Mouse (Mus musculus) c-Kit-positive CD71-positive TER-119-positive erythroid progenitor cells, embryonic 14.5 days (primary cell): ENCODE data around the gene Rbp7.
"Not testable (repeated sequence)": the region's sequence is repeated elsewhere in the genome, so short reads cannot be mapped to it uniquely, and the experiment has no call there.

Experiments
- DNase-seq: peaks from one replicate; pipeline ENCODE4 v3.0.0-alpha.2; 2013; ENCODE audit warnings: low spot score

Rbp7 gene

GRCm38 (mm10) chr4:149457163-149457562, 2.4 kb upstream of the Rbp7 start:
- not testable (repeated sequence) for DNase-seq

- DNase-seq, result no peak
Measured at GRCm38 (mm10) chr4:149454263-149454662, 515 bp downstream of the Rbp7 start.

DNA sequence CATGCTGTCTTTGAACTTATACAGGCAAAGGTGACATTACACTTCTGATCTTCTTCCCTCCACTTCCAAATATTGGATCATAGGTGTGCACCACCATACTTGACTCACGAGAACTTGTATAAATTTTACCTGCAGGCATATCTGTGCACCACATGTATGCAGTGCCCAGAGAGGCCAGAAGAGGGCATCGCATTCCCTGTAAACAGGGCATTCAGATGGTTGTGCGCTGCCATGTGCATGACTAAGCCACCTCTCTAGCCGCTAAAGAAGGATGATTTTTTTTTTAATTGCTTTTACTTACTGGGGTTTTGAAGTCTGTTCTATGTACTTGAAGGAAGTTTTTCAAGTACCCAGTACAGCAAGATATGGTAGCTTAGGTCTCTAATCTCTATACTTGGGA, 1.1 kb downstream of the Rbp7 start:
- peak; percentile 49 for DNase-seq

GRCm38 (mm10) chr4:149450636-149451035, 4.1 kb downstream of the Rbp7 start:
- DNase-seq, result no peak

GRCm38 (mm10) chr4:149446309-149446708, 8.5 kb downstream of the Rbp7 start:
- no peak for DNase-seq

- peak; percentile 59 for DNase-seq
Measured at GRCm38 (mm10) chr4:149445868-149446267, 8.9 kb downstream of the Rbp7 start.

GRCm38 (mm10) chr4:149444964-149445701, 9.6 kb downstream of the Rbp7 start:
- DNase-seq, result peak; percentile 84

DNA sequence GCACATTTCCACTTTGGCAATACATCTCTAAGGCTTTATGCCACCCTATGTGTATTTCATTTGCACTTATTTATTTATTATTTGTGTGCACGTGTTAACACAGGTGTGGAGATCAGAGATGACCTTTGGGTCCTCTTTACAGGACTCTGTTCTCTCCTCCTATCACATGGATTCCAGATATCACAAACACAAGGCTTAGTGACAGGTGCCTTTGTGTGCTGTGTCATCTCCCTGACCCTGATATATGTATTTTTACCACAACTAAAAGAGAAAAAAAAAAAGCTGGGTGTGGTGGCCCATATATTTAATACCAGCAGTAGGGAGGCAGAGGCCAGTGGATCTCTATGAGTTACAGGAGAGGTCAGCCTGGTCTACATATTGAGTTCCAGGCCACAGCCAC, 10.3 kb downstream of the Rbp7 start:
- no peak for DNase-seq

- DNase-seq, result no peak
Measured at GRCm38 (mm10) chr4:149442436-149442835, 12.3 kb downstream of the Rbp7 start.

GRCm38 (mm10) chr4:149440576-149440975, 14.2 kb downstream of the Rbp7 start:
- no peak for DNase-seq

GRCm38 (mm10) chr4:149431887-149432286, 22.9 kb downstream of the Rbp7 start:
- not testable (repeated sequence) for DNase-seq

GRCm38 (mm10) chr4:149429592-149429991, 25.2 kb downstream of the Rbp7 start:
- no peak for DNase-seq

- DNase-seq, result peak; percentile 94
Measured at GRCm38 (mm10) chr4:149426325-149427199, 28.2 kb downstream of the Rbp7 start, which contains the start of gene Ube4b. Ube4b (minus strand) TSS chr4:149426749.

- peak; percentile 43 for DNase-seq
Measured at GRCm38 (mm10) chr4:149425801-149426292, 28.9 kb downstream of the Rbp7 start.

- no peak for DNase-seq
Measured at GRCm38 (mm10) chr4:149424755-149425154, 30.0 kb downstream of the Rbp7 start.

GRCm38 (mm10) chr4:149417854-149418365, 36.9 kb downstream of the Rbp7 start:
- DNase-seq, result no peak

- no peak for DNase-seq
Measured at GRCm38 (mm10) chr4:149416986-149417385, 37.8 kb downstream of the Rbp7 start.

DNA sequence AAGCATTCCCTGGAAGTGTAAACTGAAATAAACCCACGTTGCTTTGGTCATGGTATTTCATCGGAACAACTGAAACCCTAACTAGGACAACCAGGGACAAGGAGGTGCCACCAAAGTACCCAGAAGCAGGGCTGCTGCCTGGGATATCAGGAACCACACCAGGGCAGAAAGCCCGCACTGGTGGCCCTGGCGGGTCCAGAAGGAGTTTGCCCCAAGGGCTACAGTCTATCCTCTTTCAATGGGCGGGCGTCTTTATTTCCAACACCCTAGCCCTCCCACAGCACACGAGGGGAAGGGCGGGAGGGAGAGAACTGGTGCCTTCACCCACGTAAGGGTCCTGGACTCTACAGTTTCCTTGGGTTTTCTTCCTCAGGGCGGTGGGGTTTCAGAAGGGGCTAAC, 38.4 kb downstream of the Rbp7 start:
- DNase-seq, result no peak

- DNase-seq, result no peak
Measured at GRCm38 (mm10) chr4:149415651-149416169, 39.1 kb downstream of the Rbp7 start.

- DNase-seq, result no peak
Measured at GRCm38 (mm10) chr4:149414259-149414658, 40.5 kb downstream of the Rbp7 start.

DNA sequence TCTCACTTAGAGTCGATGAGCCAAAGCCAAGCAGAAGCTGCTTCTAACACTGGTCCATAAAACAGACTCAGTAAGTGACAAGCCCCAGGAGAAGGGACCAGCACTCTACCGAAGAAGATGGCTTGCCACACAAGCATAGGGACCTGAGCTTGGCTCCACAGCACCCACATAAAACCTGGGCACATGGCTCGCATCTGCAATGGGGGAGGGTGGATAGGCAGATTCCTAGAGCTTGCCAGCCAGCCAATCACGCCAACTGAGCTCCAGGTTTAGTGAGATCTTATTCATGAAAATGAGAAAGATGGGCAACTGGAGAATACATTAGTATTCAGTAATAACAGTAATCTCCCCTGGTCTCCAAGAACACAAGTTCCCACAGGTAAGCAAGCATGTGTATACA, 45.0 kb downstream of the Rbp7 start:
- no peak for DNase-seq

- peak; percentile 37 for DNase-seq
Measured at GRCm38 (mm10) chr4:149408331-149408730, 46.4 kb downstream of the Rbp7 start.
